Mouse (Mus musculus) liver, adult 2 months (tissue): ENCODE measurements around the gene Atpaf2.

Source experiments
- CTCF ChIP-seq: fragments of 200-500 bp; IDR thresholded peaks from 2 replicates; pipeline ENCODE4 v1.5.1; 2011; ENCODE audit warnings: low read depth, low read length, control low read depth
- POLR2A ChIP-seq: fragments of 200-500 bp; IDR thresholded peaks from 2 replicates; pipeline ENCODE4 v1.6.1; 2011; ENCODE audit warnings: low read length, control low read depth; ENCODE audit not compliant: insufficient read depth; ENCODE audit errors: extremely low read depth

- TF ChIP-seq POLR2A, result no peak
- no peak for TF ChIP-seq CTCF
Measured at GRCm38 (mm10) chr11:60412921-60413320, 5.3 kb downstream of the Atpaf2 start.
